Mouse (Mus musculus): ENCODE measurements at regions not wholly inside any gene's neighbourhood (a gene's known extent, or its start where the extent isn't known, plus 50 kb on each side); places are given as distances from the start of the nearest gene placed in this dataset.

GRCm38 (mm10) chr5:127134441-127134840, 107.2 kb upstream of the Tmem132c start:
- TF ChIP-seq CTCF (IDR thresholded peaks at IDR 0.05; ENCODE audit: borderline replicate concordance, extremely low read depth, insufficient read depth, insufficient read length) (no peak), POLR2A (IDR thresholded peaks at IDR 0.05; ENCODE audit: borderline replicate concordance, extremely low read depth, insufficient read depth, insufficient read length, poor library complexity, severe bottlenecking) (no peak)

All from brain, embryonic 14.5 days (tissue).